Mouse (Mus musculus): ENCODE data around the gene Ifit1bl1.
"Not testable (repeated sequence)": the region's sequence is repeated elsewhere in the genome, so short reads cannot be mapped to it uniquely, and the experiment has no call there.

Ifit1bl1 gene

DNA sequence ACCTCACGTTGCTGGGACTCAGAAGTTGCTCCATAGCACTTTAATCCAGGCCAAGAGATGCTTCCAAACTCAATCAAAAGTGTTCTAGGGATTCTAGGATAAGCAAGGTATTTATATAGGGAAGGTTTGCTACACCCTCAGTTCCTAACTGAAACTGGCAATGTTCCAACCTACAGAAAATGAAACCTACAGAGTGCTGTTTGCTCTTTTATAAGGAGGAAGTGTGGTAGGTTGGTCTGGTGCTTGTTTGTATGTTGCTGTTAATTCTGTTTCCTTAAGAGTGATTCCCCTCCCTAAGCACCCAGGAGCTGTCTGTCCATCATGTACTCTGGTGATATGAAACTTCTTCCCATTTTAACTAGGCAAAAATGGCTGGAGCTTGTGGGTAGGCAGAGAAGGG lies at the start of gene Ifit1bl1:
TSS of gene Ifit1bl1 (minus strand) at position 69 of the 400 bp plus-strand sequence.
- DNase-seq (ENCODE audit: low spot score): not testable (repeated sequence)

DNA sequence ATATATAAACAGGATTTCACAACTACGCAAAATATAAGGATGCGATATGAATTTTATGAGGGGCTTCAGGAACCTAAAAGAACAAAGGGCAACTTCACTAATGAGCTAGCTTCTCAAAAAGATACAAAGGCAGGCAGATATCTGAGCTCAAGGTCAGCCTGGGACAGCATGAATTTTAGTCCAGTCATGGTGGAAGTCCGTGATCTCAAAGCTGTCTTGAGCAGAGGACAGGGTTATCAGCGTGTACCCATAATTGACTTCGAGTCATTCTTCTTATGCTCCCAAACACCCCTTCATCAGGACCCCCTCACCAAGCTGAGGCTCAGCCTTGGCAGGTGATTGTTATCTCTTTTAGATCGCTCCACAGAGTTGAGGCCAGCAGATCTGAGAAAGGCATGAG lies 49.2 kb upstream of the Ifit1bl1 start:
- no peak for DNase-seq (ENCODE audit: low spot score)

DNA sequence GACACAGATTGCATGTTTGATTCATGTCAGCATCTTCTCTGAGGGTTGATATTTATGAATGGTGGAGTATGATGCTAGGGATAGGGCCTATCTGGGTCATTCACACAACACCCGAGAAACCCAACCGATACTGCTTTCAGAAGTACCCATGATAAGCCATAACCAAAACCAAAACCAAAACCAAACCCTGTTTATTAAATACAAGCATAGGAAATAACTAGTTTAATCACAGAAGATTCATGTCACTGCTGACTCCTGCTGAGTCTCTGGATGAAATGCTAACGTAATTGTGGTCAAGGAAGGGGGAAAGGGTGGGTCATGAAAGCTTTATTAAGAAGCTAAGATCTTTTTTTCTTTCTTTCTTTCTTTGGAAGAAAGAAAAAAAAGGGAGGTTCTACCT lies 48.5 kb upstream of the Ifit1bl1 start:
- DNase-seq (ENCODE audit: low spot score): no peak

DNA sequence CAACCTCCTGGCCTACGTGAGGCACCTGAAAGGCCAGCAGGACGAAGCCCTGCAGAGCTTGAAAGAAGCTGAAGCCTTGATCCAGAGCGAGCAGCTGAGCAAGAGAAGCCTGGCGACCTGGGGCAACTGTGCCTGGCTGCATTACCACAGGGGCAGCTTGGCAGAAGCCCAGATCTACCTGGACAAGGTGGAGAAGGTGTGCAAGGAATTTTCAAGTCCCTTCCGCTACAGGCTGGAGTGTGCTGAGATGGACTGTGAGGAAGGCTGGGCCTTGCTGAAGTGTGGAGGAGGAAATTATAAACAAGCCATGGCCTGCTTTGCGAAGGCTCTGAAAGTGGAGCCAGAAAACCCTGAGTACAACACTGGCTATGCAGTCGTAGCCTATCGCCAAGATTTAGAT lies 45.9 kb upstream of the Ifit1bl1 start:
- DNase-seq (ENCODE audit: low spot score): not testable (repeated sequence)

DNA sequence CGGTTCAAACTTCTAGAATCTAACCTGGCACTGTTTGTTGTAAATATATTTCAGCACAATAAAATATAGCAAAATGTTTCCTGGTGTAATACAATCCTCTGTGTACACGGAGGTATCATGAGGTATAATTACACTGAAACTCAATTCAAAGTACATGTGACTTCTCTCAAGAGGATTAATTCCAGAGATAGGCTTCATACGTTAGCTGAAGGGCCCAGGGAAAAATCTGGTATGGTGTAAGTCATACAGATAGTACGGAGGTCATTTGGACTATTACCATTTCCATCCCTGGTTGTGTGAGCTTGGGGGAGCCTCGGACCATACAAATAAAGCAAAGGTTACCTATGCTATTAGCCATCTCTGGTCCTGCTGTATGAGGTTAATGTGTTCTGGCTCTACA lies 40.9 kb upstream of the Ifit1bl1 start:
- no peak for DNase-seq (ENCODE audit: low spot score)

DNA sequence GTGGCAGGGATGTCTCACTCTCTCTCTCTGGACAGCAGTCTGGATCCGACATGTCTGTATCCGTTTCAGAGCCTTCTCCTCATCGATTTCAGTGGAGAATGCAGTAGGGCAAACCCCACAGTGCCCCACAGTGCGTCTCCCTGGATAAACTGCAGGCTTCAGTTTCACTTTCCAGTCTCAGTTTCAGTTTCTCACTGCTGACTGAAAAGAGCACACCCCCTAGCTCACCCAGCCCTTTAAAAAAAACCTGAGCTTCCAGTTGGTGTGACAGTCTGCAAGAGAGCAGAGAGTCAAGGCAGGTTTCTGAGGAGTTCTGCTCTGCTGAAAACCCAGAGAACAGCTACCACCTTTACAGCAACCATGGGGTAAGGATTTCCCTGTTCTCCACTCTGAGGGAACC lies 38.9 kb upstream of the Ifit1bl1 start, which contains the start of the genes Ifit1bl2 and Ifit1:
TSS of gene Ifit1bl2 (minus strand) at position 121 of the 400 bp plus-strand sequence.
TSS of gene Ifit1 (plus strand) at position 249 of the 400 bp plus-strand sequence.
- DNase-seq (ENCODE audit: low spot score): no peak

DNA sequence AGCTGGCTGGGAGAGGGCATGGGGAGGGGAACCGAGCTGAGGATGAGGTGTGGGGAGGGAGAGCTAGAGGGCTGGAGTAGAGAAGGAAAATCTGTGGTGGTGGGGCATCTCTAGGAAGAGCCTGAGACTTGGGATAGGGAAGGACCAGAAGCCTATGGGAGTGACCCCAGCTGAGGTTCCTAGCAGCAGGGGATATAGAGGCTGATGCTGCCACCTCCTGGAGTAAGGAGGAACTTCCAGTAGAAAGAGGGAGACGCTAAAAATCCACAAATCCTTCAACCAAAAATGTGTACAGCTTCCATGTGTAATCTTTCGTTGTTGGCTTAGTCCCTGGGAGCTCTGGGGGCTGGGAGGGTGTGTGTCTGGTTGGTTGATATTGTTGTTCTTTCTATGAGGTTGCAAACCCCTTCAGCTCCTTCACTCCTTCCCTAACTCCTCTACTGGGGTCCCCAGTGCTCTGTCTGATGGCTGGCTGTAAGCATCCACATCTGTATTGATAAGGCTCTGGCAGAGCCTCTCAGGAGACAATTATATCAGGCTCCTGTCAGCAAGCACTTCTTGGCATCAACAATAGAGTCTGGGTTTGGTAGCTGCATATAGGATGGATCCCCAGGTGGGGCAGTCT lies 35.3 kb upstream of the Ifit1bl1 start:
- DNase-seq (ENCODE audit: low spot score): peak; percentile 21

DNA sequence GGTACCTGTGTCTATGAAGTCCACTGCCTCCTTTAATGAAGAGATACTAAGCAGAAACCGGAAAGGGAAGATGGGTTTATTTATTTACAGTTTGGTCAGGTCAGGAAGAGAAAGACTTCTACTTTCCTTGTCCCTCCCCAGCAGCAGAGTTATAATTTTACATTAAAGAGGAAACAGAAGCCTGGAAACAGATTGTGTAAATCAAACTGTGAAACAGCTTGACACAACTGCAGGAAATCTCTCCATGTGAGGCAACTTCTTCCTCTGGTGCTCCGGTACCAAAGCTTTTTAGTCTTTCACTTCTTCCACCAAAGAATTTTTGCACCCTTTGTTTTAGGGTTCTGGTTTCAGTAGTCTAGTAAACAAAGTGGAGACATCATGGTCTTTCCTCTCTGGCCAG lies 31.7 kb upstream of the Ifit1bl1 start:
- DNase-seq (ENCODE audit: low spot score): no peak

DNA sequence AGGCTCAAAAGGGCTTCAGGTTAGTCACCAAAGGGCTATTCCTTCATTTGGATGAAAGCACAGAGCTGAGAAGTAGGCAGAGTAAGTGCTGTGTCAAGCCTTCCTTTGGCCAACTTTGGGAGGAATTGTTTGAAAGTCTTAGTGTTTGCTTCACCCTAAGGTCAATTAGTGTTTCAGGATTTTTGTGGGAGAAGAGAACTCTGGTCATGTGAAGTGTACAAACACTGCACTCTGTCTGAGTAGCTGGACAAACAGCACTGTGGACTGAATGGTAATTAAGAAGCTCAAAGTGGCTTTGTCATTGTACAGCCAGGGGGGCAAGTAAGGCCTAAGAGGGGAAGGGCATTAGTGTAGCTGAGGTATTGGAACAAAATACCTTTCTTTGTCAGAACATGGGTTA lies 29.7 kb upstream of the Ifit1bl1 start:
- no peak for DNase-seq (ENCODE audit: low spot score)

DNA sequence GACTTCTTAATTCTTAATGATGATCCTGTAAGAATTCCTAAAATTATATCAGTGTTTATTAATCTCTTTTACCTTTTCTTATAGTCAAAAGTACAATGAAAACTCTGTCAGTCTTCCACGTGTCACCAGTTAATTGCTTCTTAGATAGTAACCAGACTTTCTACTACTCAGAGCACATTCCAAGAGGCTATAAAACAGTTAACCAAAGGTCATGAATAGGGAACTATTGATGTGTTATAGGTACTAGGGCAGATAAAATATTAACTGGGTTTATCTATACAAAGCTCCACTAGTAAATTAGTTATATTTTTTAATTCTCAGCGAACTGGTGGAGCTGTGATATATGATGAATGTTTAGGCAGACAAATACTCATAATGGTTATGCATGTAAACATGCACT lies 25.7 kb upstream of the Ifit1bl1 start:
- DNase-seq (ENCODE audit: low spot score): no peak

DNA sequence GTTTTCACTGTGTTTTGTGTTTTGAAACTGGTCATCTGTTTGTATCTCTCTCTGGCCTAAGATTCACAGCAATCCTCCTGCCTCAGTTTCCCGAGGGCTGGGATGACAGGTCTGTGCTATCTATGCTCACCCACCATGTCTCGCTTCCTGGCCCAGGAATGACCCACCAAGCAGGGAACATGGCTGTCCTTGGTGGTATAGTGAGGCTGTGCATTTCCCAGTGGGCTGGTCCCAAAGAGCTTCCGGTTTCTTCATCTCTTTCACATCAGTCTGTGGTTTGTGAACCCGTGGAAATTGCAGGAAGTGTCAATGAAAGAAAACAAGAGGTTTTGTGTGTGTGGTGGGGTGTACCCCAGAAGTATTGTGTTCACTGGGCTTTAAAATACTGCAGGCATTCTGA lies 22.9 kb upstream of the Ifit1bl1 start:
- DNase-seq (ENCODE audit: low spot score): no peak

DNA sequence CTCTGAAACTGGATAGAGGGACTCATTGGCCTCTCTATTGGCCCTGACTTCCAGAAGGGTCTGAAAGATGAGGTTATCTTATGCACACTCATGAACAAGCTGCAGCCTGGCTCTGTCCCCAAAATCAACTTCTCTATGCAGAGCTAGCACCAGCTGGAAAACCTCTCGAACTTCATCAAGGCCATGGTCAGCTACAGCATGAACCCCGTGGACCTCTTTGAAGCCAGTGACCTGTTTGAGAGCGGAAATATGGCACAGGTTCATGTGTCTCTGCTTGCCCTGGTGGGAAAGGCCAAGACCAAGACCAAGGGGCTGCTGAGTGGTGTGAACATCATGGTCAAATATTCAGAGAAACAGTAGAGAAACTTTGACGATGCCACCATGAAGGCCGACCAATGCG lies 22.0 kb upstream of the Ifit1bl1 start:
- DNase-seq (ENCODE audit: low spot score): no peak

DNA sequence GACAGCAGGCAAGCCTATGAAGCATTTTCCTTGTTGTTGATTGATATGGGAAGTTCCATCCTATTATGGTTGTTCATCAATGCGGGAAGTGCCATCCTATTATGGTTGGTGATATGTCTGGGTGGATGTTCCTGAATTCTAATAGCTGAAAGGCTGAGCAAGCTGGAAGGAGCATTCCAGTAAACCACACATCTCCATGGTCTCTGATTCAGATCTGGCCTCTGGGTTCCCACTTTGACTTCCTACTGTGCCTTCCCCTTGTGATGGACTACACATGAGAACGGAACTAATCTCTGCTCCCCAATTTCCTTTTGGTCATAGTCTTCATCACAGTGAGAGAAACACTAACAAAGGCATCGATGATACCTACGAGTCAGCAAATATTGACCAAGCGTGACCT lies 19.1 kb upstream of the Ifit1bl1 start:
- DNase-seq (ENCODE audit: low spot score): no peak

DNA sequence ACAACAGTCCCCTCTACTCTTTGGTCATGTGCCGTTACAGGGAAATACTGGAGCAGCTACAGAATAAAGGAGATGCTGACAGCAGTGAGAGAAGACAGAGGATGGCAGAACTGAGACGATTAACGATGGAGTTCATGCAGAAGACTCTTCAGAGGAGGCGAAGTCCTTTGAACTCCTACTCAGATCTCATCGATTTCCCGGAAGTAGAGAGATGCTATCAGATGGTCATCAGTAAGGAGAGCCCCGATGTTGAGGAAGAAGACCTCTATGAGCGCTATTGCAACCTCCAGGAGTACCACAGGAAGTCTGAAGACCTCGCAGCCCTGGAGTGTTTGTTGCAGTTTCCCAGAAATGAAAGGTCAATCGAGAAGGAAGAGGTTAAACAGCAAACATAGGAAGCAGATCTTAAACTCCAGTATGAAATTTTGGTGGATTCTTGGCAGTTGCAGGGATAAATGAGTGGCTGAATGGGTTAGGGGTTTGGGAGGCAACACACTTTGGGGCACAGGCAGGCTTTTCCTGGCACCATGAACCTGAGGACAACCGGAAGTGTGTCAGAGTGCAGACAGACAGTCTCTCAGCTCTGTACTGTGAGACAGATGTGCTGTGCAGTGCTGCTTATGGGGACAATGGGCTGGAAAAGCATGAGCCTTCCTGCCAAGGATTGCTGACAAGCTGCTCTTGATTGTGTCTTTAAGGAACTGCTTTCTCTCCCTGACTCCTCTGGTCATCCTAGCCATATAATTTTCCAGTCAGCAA lies 10.7 kb upstream of the Ifit1bl1 start:
- DNase-seq (ENCODE audit: low spot score): not testable (repeated sequence)

DNA sequence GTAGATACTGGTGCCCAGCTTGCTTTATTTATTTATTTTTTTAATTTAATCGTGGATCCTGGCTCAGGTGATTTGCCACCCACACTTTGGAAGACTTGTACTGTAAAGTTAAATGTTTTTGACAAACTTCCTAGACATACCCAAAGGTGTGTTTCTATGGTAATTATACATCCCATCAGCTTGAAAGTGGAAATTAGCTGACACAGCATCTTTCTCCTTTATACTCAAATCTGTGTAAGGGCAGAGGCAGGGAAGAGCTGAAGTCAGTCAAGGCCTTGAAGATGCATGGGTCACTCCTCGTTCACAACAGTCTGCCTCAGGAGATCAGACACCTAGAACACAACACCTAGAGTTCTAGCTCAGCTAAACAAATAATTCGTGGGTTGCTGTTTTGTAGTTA lies 8.4 kb upstream of the Ifit1bl1 start:
- not testable (repeated sequence) for DNase-seq (ENCODE audit: low spot score)

DNA sequence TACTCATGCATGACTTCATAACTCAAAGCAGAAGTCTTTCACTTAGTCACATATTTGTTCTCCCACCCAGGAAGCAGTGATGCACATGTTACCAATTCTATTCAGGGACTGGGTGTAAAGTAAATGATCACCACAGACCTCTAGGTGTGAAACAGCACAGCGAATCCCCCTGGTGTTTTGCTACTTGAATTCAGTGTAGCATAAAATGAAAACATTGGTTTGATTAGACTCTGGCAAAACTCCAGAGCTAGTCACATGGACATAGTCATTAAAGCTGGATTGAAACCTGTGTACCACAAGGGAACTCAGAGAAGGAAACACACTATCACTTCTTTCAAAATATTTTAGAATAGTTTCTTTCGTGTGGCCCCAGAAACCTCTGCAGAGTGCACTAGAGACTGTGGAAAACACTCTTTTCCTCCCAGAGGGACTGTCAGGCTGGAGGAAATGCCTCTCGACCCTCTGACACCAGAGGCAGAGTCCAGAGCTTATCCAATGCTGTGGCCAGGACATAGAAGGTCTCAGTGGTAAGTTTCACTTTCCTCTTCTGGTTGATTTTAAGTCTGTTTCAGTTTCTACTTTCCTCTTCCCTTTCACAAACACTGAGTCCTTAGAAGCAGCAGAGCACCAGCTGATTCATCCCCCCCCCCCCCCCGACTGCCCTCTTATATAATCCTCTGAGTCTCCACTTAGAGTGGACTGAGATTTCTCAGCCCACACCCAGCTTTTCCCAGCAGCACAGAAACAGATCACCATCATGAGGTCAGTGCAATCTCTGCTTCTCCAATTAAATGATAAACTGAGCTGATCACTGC lies 5.7 kb upstream of the Ifit1bl1 start, which contains the start of gene Ifit3b:
TSS of gene Ifit3b (plus strand) at position 734 of the 815 bp plus-strand sequence.
- DNase-seq (ENCODE audit: low spot score): peak; percentile 50

DNA sequence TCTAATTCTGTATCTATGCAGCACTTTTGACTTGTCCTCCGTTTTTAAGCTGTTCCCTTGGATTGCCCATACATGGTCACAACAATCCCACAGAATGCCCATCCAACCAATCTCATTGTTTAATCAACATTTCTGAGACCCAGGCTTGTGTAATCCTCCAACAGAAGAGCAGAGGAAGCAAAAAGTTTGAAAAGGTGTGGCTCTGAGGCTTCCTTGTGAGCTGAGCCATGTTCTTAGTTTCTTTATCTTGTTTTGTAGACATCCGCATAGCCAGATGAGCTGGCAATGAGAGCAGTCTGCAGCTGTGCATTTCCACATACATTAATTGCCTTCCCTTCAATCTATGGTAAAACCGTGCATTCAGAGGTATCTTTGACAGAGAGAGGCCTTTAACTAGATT lies 3.7 kb upstream of the Ifit1bl1 start:
- DNase-seq (ENCODE audit: low spot score): no peak

DNA sequence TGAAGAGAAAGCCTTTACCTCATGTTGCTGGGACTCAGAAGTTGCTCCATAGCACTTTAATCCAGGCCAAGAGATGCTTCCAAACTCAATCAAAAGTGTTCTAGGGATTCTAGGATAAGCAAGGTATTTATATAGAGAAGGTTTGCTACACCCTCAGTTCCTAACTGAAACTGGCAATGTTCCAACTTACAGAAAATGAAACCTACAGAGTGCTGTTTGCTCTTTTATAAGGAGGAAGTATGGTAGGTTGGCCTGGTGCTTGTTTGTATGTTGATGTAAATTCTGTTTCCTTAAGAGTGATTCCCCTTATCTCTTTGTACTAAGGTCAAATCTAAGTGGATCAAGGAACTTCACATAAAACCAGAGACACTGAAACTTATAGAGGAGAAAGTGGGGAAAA lies 2.5 kb downstream of the Ifit1bl1 start:
- not testable (repeated sequence) for DNase-seq (ENCODE audit: low spot score)

DNA sequence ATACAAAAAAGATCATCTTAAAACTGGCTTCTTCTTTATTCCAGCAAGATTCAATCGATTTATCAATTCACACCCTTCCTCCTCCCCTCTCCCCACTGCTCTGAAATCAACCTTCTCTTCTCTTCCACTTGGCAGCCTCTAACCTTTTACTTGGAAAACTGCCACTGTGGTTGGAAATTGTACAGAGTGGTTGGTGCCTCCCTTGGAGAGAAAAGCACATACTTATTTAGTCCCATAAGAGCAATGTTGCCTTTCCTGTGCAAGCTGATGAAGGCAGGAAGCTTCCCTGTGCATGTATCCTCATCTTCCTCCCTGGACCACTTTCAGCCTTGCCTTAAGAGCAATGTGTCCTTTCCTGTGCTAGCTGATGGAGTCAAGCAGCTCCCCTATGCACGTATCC lies 3.4 kb downstream of the Ifit1bl1 start:
- DNase-seq (ENCODE audit: low spot score): no peak

DNA sequence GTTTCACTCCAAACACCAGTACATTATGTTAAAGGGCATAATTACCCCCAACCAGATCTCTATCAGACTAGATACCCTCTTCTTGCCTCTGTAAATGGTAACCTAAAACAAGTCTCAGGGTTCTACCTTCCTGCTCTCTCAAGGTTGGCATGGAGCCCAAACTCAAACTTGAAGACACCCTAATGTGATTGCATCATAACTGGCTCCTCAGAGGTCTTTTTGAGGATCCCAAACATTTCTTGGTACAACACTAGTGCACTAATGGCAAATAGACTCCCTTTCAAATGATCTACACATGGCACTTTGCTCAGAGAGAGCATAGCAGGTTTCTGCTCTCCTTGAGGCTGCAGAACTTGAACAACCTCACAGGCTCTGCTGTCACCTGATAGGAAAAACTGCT lies 4.9 kb downstream of the Ifit1bl1 start:
- DNase-seq (ENCODE audit: low spot score): no peak

DNA sequence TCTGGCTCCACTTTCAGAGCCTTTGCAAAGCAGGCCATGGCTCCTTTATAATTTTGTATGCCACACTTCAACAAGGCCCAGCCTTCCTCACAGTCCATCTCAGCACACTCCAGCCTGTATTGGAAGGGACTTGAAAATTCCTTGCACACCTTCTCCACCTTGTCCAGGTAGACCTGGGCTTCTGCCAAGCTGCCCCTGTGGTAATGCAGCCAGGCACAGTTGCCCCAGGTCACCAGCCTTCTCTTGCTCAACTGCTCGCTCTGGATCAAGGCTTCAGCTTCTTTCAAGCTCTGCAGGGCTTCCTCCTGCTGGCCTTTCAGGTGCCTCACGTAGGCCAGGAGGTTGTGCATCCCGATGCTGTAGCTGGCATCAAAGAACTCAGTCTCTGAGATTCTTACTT lies 7.2 kb downstream of the Ifit1bl1 start:
- not testable (repeated sequence) for DNase-seq (ENCODE audit: low spot score)

DNA sequence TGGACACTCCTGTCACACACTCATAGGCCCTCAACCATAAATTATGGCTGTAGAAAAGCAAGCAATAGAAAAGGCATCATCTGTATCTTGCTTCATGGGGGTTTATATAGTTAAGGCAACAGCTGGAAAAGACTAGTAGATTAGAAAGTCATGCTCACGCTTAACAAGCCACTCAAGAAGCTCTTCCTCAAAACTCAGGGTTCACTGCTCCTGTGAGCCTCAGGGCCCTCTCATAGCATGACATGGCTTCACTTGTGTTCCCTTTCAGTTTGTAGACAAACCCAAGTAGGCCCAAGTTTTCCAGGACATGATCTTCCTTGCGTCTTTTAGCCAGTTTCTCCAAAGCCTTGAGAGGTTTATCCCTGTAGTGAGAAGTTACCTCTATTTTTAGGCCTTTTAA lies 8.3 kb downstream of the Ifit1bl1 start:
- DNase-seq (ENCODE audit: low spot score): no peak

DNA sequence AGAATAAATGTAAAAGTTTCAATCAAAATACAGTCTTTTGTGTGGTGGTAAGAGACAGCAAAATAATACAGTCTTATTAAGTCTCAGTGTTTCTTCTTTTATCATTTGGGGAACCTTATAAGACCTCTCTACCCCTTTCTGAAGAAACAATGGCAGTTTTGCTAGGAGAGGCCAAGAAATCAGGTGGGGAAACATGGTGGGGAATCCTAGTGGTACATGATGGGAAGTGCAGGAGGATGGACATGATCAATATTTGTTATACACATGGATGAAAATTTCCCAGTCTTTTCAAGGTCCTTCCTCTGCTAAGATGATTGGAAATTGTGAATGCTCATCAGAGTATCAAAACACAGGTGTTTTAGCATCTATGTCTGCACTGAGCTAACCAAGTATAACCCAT lies 12.8 kb downstream of the Ifit1bl1 start:
- DNase-seq (ENCODE audit: low spot score): no peak

Measured in yolk sac, embryonic 10.5 days (tissue).